Mouse (Mus musculus) Muller cell, postnatal 12 days (primary cell): ENCODE data around the gene Zkscan17.
"Not testable (repeated sequence)": the region's sequence is repeated elsewhere in the genome, so short reads cannot be mapped to it uniquely, and the experiment has no call there.

ENCODE experiments used
- DNase-seq: peaks from one replicate; pipeline ENCODE4 v3.0.0-alpha.2; 2015; ENCODE audit errors: inconsistent ontology term

The Zkscan17 gene

DNA sequence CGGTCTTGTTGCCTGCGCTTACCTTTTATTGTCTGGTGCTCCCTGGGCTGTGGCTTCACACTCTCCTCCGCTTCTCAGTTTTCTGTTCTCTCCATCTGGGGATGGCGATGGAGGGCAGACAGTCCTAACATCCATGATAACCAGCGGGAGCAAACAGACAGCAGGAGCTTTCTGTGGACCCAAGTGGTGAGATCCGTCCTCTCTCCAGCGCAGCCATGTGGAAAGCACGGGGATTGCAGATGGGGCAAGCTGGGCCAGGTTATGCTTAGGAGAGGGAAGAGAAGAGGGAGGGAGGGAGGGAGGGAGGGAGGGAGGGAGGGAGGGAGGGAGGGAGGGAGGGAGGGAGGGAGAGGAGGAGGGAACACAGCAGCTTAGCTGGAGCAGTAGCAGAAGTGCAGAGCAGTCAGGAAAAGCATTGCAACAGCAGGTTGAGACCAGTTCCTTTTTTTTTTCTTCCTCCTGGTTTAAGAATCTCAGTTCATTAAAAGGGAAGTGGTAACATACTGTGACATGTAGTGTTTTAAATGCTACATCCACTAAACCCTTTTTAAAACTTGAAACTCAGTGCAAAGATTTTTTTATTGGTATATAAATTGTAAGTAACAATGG, at the start of gene Zkscan17:
Gene Zkscan17 (minus strand): TSS at position 280 of the 609 bp plus-strand sequence.
- no peak for DNase-seq

GRCm38 (mm10) chr11:59576135-59576534, 49.6 kb upstream of the Zkscan17 start, which contains the start of gene Olfr222:
Gene Olfr222 (minus strand): TSS chr11:59576235.
- DNase-seq = not testable (repeated sequence)

- DNase-seq = no peak
Measured at GRCm38 (mm10) chr11:59575726-59576125, 49.2 kb upstream of the Zkscan17 start.

GRCm38 (mm10) chr11:59569306-59569705, 42.8 kb upstream of the Zkscan17 start:
- peak; percentile 4 for DNase-seq

DNA sequence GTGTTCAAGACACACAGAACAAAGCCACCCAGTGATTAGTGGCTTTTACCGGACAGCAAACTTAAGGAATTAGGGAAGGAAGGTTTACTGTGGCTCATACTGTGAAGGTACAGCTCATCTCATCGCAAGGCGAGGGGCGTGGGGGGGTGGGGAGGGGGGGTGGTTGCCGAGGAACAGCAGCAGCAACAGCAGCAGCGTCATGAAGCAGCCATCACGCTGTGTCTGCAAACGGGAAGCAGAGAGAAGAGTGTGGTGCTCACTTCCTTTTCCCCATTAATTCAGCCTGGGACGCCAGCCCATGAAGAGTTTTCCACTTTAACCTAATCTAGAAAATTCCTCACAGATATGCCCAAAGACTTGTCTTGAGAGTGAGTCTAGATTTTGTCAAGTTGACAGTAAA, 36.3 kb upstream of the Zkscan17 start:
- no peak for DNase-seq

- no peak for DNase-seq
Measured at GRCm38 (mm10) chr11:59562336-59562735, 35.8 kb upstream of the Zkscan17 start.

DNA sequence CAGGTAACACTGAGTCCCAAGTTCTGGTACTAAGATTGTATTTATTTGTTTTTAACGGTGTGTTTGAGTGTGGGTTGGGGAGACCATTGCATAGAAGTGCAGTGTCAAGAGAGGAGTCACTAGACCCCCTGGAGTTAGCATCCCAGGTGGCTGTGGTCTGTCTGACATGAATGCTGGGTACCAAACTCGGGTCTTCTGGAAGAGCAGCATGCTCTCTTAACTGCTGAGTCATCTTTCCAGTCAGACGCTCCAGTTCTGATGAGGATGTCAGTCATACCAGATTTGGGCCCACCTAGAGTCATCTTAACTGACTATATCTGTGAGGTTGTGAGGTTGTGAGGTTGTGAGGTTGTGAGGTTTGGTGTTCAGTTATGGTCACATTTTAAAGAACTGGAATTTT, 34.4 kb upstream of the Zkscan17 start:
- DNase-seq = no peak

- no peak for DNase-seq
Measured at GRCm38 (mm10) chr11:59554535-59554934, 28.0 kb upstream of the Zkscan17 start.

GRCm38 (mm10) chr11:59554127-59554526, 27.6 kb upstream of the Zkscan17 start:
- DNase-seq = no peak

GRCm38 (mm10) chr11:59544005-59544404, 17.5 kb upstream of the Zkscan17 start:
- no peak for DNase-seq

DNA sequence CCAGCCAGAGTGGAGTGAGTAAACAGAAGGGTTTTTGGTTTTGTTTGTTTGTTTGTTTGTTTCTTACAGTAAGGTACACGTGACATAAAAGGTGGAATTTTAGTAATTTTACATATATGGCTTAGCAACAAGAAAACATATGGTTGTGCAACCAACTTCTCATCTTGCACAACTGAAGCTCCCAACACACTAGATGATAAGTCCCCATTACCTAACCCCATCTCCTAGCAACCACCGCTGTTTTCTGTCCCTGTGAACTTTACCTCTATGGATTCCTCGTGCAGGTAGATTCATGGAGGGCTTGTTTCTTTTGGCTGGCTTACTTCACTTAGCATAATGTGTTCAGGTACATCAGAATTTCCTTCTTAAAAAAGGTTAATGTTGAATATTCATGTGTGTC, 16.8 kb upstream of the Zkscan17 start:
- no peak for DNase-seq

GRCm38 (mm10) chr11:59542442-59542841, 15.9 kb upstream of the Zkscan17 start:
- no peak for DNase-seq

DNA sequence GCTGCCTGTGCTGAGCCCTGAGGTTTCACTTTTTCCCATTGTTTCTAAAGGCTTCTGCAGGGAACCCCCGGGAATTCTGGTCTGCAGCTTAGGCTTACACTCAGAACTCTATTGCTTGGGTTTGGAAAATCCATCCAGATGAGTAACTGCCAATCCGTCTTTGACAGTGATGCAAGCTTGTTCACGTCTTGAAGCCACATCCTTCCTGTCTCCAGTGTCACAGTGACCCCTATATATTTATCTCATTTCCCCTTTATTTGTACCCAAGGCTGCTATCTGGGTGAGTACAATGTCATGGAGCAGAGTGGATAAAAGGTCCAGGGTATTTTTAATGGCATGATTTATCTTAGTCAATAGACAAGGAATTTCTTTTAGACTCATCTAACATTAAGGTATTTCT, 14.8 kb upstream of the Zkscan17 start, which contains the start of gene Nlrp3:
Gene Nlrp3 (plus strand): TSS at position 245 of the 400 bp plus-strand sequence.
- DNase-seq = no peak

- DNase-seq = no peak
Measured at GRCm38 (mm10) chr11:59540123-59540522, 13.6 kb upstream of the Zkscan17 start.

- DNase-seq = no peak
Measured at GRCm38 (mm10) chr11:59538387-59538786, 11.8 kb upstream of the Zkscan17 start.

DNA sequence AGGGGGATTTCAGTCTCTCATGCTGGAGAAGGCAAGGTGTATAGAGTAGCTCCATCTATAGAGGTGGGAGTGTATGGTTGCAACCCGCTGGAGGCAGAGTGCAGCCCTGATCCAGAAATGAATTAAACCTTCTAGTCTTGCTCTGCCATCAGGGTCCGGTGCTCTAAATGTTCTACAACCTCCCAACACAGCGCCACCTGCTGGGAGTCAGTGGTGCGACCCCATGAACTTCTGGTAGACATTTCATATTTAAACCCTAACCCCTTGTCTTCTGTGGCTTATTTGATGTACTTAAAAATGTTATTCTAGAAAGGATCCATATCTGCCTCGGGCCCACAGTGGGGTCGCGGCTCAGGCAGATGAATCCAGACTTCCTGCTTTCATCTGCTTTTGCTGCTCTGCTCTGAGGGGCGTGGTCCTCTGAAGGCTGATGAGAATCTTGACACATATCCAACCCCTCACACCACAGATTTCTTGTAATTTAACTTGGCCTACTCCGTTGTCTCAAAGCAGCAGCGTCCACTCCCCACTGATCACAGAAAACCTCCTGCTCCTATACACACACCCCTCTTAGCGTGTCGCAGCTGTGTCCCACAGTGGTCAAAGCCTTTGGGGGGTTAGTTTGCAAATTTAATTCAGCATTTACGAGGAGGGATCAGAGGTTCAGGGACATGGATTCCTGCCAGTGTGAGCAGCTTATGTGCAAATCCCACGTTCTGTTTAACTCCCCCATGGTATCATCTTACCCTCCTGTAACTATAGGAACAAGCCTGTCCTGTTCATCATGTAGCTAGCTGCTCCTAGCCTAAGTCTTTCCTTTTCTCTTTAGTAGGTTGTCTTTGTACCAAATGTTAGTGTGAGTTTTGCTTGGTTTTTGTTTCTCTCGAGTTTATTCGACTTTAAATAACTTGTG, 10.9 kb upstream of the Zkscan17 start:
- no peak for DNase-seq

GRCm38 (mm10) chr11:59531562-59531961, 5.0 kb upstream of the Zkscan17 start:
- no peak for DNase-seq

DNA sequence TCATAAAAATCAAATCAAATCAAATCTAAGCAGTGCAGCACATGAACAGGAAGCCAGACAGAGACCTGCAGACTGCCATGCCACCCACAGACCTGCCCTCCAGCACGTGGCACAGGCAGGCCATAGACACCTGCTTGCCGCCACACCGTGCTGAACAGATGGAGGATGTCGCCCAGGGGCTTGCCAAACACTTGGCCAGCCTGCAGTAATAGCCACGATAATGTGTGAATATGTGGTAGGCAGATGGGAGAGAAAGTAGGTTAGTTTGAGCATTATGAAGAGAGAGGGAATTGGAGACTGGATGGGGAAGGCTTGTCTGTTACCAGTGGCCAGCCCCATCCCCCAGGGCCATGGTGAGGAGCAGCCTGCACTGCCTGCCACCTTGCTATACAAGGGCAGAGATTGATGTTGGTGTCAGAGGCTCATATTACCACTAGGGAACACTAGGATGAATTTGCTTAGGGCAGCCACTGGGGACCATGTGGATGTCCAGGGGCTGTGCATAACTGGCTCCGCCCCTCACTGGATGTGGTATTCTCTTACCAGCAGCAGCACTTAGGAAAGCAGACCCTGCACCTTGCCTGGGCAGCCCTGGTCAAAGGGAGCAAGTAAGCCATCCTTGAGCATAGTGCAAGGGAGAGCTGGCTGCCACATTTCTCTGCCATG, 4.5 kb upstream of the Zkscan17 start:
- DNase-seq = no peak

DNA sequence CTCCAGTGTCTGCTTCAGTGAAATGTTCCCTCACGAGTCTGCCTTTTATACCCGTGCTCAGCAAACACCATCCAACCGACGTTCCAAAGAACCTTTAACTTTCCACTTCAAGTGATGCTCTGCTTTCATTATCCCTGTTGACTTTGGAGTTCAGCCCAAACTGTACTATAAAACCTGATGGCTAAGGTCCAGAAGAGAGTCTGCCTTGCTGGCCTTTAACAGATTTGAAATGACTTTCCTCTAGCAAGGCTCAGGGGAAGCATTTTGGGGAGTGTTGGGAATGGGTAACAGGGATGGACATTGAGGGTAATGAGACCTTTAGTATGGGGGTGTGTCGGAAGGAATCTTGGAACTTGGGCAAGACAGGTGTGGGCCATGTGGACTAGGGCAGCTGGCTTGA, 3.7 kb upstream of the Zkscan17 start:
- no peak for DNase-seq

DNA sequence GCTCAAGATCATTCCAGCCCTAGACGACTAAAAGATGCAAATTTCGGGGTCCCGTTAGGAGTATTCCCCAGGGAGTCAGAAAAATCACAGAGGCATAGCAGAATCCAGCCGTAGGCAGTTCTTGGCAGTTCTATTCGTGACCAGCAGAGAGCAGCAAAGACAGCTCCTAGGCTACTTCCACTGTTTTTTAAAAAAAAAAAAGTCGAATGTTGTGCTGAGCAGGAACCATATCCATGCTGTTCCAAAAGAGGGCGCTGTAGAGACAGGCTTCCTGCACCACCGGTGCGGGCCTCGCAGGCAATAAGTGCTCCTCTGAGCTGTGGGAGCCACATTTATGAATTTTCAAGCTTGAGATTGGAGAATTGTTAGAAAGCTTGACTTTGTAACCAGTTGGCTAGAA, 1.3 kb downstream of the Zkscan17 start:
- DNase-seq = peak; percentile 47

DNA sequence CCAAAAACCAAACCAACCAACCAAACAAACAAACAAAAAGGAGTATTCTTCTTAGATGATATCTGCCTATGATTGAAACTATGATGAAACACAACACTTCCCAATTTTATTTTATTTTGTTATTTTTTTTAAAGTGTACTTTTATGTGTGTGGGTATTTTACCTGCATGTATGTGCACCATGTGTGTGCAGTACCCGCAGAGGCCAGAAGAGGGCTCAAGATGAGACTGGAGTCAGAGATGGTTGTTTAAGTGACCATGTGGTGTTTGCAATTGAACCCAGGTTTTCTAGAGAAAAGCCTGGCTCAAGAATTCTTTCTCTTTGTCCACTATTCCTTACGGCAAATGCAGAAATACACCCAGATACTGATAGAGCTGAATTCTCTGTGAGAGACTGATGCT, 2.4 kb downstream of the Zkscan17 start:
- DNase-seq = no peak

- no peak for DNase-seq
Measured at GRCm38 (mm10) chr11:59519741-59520495, 6.6 kb downstream of the Zkscan17 start.
